Mouse (Mus musculus) CD4-positive helper T cell, adult 2 months (primary cell): Measurements from ENCODE around the gene Prss53.

Source experiments
- DNase-seq: peaks from one replicate; pipeline ENCODE4 v3.0.0-alpha.2; 2012; ENCODE audit warnings: low read depth, missing footprints, low spot score

Gene Prss53

GRCm38 (mm10) chr7:127890798-127891197 is at the start of gene Prss53:
Prss53 (minus strand) TSS chr7:127890970.
- DNase-seq: no peak

- no peak for DNase-seq
Observed at GRCm38 (mm10) chr7:127936216-127936884, 45.6 kb upstream of the Prss53 start.

- no peak for DNase-seq
Observed at GRCm38 (mm10) chr7:127935748-127936159, 45.0 kb upstream of the Prss53 start.

- peak; percentile 95 for DNase-seq
Observed at GRCm38 (mm10) chr7:127935028-127935722, 44.4 kb upstream of the Prss53 start.

- no peak for DNase-seq
Observed at GRCm38 (mm10) chr7:127934075-127934474, 43.3 kb upstream of the Prss53 start.

- DNase-seq: no peak
Observed at GRCm38 (mm10) chr7:127932273-127933031, 41.7 kb upstream of the Prss53 start.

- DNase-seq: no peak
Observed at GRCm38 (mm10) chr7:127931351-127932135, 40.8 kb upstream of the Prss53 start.

- no peak for DNase-seq
Observed at GRCm38 (mm10) chr7:127930636-127931035, 39.9 kb upstream of the Prss53 start.

- no peak for DNase-seq
Observed at GRCm38 (mm10) chr7:127929923-127930322, 39.2 kb upstream of the Prss53 start, which contains the start of gene Prss8. Prss8 (minus strand) TSS chr7:127930104.

GRCm38 (mm10) chr7:127928596-127928995 is 37.8 kb upstream of the Prss53 start:
- no peak for DNase-seq

GRCm38 (mm10) chr7:127927726-127928125 is 37.0 kb upstream of the Prss53 start:
- no peak for DNase-seq

GRCm38 (mm10) chr7:127926846-127927245 is 36.1 kb upstream of the Prss53 start:
- DNase-seq: no peak

- DNase-seq: no peak
Observed at GRCm38 (mm10) chr7:127926066-127926465, 35.3 kb upstream of the Prss53 start.

- DNase-seq: no peak
Observed at GRCm38 (mm10) chr7:127925252-127925651, 34.5 kb upstream of the Prss53 start.

GRCm38 (mm10) chr7:127923714-127924113 is 32.9 kb upstream of the Prss53 start:
- DNase-seq: no peak

- peak; percentile 64 for DNase-seq
Observed at GRCm38 (mm10) chr7:127922451-127923275, 31.9 kb upstream of the Prss53 start.

- no peak for DNase-seq
Observed at GRCm38 (mm10) chr7:127921516-127921915, 30.7 kb upstream of the Prss53 start.

GRCm38 (mm10) chr7:127919290-127919689 is 28.5 kb upstream of the Prss53 start:
- DNase-seq: no peak

GRCm38 (mm10) chr7:127918203-127918602 is 27.4 kb upstream of the Prss53 start:
- DNase-seq: peak; percentile 79

GRCm38 (mm10) chr7:127915293-127915692 is 24.5 kb upstream of the Prss53 start:
- DNase-seq: peak; percentile 30

GRCm38 (mm10) chr7:127912938-127913337 is 22.2 kb upstream of the Prss53 start:
- DNase-seq: no peak
